Mouse (Mus musculus) cortical plate, adult 2 months (tissue): ENCODE results near the gene Gtf3c2. TPM values are rescaled to one million over a fixed set of nuclear protein-coding genes. Genes with fewer than 3 reads are reported as not detected.

ENCODE experiments used
- H3K27ac ChIP-seq: fragments of 200-500 bp; 2 replicates; pipeline ENCODE4 v1.5.1; 2012; ENCODE audit warnings: low read length, control low read depth, inconsistent platforms; ENCODE audit not compliant: insufficient read depth
- H3K4me1 ChIP-seq: fragments of 200-500 bp; 2 replicates; pipeline ENCODE4 v1.6.1; 2011; ENCODE audit warnings: low read length; ENCODE audit not compliant: control insufficient read depth, insufficient read depth
- H3K4me3 ChIP-seq: fragments of 200-500 bp; 2 replicates; pipeline ENCODE4 v1.5.1; 2011; ENCODE audit warnings: mild to moderate bottlenecking, low read length, control low read depth; ENCODE audit not compliant: insufficient read depth
- CTCF ChIP-seq: fragments of 200-500 bp; IDR thresholded peaks from 2 replicates; pipeline ENCODE4 v1.5.1; 2011; ENCODE audit warnings: mild to moderate bottlenecking, control low read depth, low read length; ENCODE audit not compliant: insufficient read depth; ENCODE audit errors: extremely low read depth
- POLR2A ChIP-seq: fragments of 200-500 bp; IDR thresholded peaks from 2 replicates; pipeline ENCODE4 v1.6.1; 2011; ENCODE audit warnings: mild to moderate bottlenecking, low read length, control low read depth; ENCODE audit not compliant: insufficient read depth; ENCODE audit errors: extremely low read depth
- polyA plus RNA-seq: library from polyadenylated mRNA; depleted of rRNA; stranded (reverse); fragments of >200 nt; gene quantifications from 2 replicates; pipeline ENCODE4 v1.2.3, GENCODE M21; 2012; rRNA removed

Gene Gtf3c2
- polyA plus RNA-seq, 1 experiment, result 86.8 TPM

- no peaks in the 10 kb centered on the region for H3K4me1 ChIP-seq
- H3K27ac ChIP-seq, result no peak overlapping the region
- H3K4me3 ChIP-seq, result no peak overlapping the region
- peak; percentile 32; the same call in 1 of the 2 replicates for TF ChIP-seq CTCF
- TF ChIP-seq POLR2A, result no peak
These were observed 69.2 kb downstream of the Gtf3c2 start for GRCm38 (mm10) chr5:31110781-31111180.

DNA sequence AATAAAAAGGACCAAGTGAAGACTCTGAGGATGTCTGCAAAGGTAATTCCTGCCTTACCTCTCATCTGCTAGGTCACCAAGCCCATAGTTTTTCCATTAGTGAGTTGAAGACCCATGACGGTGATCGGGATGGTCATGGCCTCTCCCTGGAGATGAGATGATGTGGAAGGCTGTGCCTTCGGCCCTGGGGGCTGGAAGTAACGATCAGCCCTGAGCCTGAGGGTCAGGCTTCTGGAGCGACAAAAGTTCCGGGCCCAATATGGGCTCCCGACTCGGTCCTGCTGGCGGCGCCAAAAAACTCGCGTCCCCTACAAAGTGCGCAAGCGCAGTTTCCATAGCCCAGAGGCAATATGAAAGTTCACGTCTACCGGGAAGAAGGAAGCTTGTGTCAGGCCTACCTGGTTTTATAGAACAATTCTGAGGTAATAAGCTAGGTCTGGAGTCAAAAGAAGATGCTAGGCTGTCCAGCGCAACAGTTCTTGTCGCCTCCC lies 71.9 kb downstream of the Gtf3c2 start, which contains the start of gene Slc30a3:
Slc30a3 (minus strand) TSS at position 238 of the 491 bp plus-strand sequence.
- H3K4me3 ChIP-seq, result no peak within 1 kb of the TSS
- no peaks in the 10 kb centered on the region for H3K4me1 ChIP-seq
- H3K27ac ChIP-seq, result no peak within 1 kb of the TSS
- TF ChIP-seq CTCF (no peak), POLR2A (no peak)

Other genes with a start within 250 kb of the Gtf3c2 start
- gene Cgref1, start 234.6 kb downstream of the Gtf3c2 start, polyA plus RNA-seq, result 25.2 and 26.3 TPM in 2 replicates
- 183 and 209 TPM in 2 replicates for gene Preb, start 219.8 kb downstream of the Gtf3c2 start, polyA plus RNA-seq
- gene Tcf23, start 211.5 kb downstream of the Gtf3c2 start, polyA plus RNA-seq, result 0.23 and 0.30 TPM in 2 replicates
- gene Atraid, start 131.8 kb downstream of the Gtf3c2 start, polyA plus RNA-seq, result 186 and 189 TPM in 2 replicates
- gene Slc5a6, start 131.2 kb downstream of the Gtf3c2 start, polyA plus RNA-seq, result 32.5 and 34.9 TPM in 2 replicates
- gene Cad, start 125.4 kb downstream of the Gtf3c2 start, polyA plus RNA-seq, result 13.4 and 14.1 TPM in 2 replicates
- not detected in 2 replicates for gene Dnajc5g, start 73.9 kb downstream of the Gtf3c2 start, polyA plus RNA-seq
- 185 and 189 TPM in 2 replicates for gene Slc30a3, start 71.9 kb downstream of the Gtf3c2 start, polyA plus RNA-seq
- gene Trim54, start 63.4 kb downstream of the Gtf3c2 start, polyA plus RNA-seq, result 0.21 TPM in 1 of 2 replicates, not detected in the other
- 0.91 and 0.92 TPM in 2 replicates for gene Ucn, start 41.3 kb downstream of the Gtf3c2 start, polyA plus RNA-seq
- gene Mpv17, start 25.9 kb downstream of the Gtf3c2 start, polyA plus RNA-seq, result 96.7 and 102 TPM in 2 replicates
- 2.8 and 3.4 TPM in 2 replicates for gene Gm29609, start 233 bp downstream of the Gtf3c2 start, polyA plus RNA-seq
- 87.6 and 90.6 TPM in 2 replicates for gene Snx17, start 13.1 kb upstream of the Gtf3c2 start, polyA plus RNA-seq
- 62.7 and 66.2 TPM in 2 replicates for gene Eif2b4, start 13.3 kb upstream of the Gtf3c2 start, polyA plus RNA-seq
- 38.1 and 42.1 TPM in 2 replicates for gene Zfp513, start 22.2 kb upstream of the Gtf3c2 start, polyA plus RNA-seq
- gene Ppm1g, start 40.5 kb upstream of the Gtf3c2 start, polyA plus RNA-seq, result 79.8 and 82.8 TPM in 2 replicates
- 105 and 108 TPM in 2 replicates for gene Nrbp1, start 60.7 kb upstream of the Gtf3c2 start, polyA plus RNA-seq
- not detected in 2 replicates for gene Gm9970, start 61.1 kb upstream of the Gtf3c2 start, polyA plus RNA-seq
- gene Krtcap3, start 71.5 kb upstream of the Gtf3c2 start, polyA plus RNA-seq, result 3.9 and 4.0 TPM in 2 replicates
- gene Ift172, start 111.0 kb upstream of the Gtf3c2 start, polyA plus RNA-seq, result 75.1 and 80.4 TPM in 2 replicates
- 172 and 184 TPM in 2 replicates for gene Fndc4, start 115.9 kb upstream of the Gtf3c2 start, polyA plus RNA-seq
- 0.53 and 0.98 TPM in 2 replicates for gene Gckr, start 117.3 kb upstream of the Gtf3c2 start, polyA plus RNA-seq